Mouse (Mus musculus): ENCODE data around the gene Gm10638. TPM values are rescaled to one million over a fixed set of nuclear protein-coding genes. Genes with fewer than 3 reads are reported as not detected.

Gene Gm10638
- total RNA-seq (2021), result 2.0 and 4.3 TPM in 2 replicates
- long read RNA-seq, partial matches to known transcripts, result 0 of 4 reads
- long read RNA-seq, other reads (novel, unspliced or antisense), result 0 of 4 reads

DNA sequence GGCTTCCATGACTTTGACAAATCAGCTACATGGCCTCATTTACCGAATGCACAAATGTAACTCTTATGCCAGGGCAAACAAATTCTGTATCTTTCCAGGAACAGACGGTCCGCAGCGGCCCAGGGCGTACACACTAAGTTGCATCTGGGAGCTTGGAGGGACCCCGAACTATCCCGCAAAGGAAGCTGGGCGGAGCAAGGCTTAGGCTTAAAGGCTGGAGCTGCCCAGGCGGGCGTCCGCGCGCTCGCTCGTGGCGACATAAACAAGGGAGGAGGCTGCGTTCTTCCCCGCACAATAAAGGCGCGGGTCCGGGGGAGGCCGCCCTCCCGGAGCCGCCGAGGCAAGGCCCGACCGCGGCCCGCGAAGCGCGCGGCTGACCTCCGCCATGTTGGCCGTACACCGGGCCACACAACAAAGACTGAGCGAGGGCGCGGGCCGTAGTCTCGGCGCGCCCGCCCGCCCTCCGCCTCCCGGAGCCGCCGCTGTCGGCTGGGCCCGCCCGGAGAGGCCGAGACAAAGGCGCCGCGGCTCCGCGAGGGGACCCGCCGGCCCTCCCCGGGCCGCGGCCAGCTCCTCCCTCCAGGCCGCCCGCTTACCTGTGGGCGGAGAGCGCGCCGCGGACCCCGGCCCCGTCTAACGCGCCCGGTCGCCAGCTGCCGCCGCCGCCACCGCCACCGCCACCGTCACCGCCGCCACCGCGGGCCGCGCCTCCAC, at the start of gene Gm10638, which contains the start of gene Siah1a:
Gene Gm10638, plus strand, starts transcription at position 479 of the 714 bp plus-strand sequence.
Gene Siah1a, minus strand, starts transcription at position 714 of the 714 bp plus-strand sequence.
- peak; percentile 69 for DNase-seq

DNA sequence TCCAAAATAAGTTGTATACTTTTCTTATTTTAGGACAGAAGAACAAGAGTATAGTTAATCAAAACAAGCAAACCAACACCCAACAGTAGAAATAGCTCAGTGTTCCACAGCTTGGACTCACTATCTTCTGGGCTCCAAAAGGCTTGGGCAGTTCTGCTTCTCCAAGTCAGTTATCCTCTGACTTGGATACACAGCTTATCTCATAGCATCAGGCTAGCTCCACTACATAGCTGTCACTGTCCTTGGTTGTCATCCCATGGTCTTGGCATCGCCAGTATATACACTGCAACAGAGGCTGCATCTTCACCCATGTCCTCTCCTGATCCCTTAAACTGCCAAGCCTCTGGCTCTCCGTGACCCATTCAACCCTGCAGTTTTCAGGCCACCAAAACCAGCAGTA, 49.8 kb upstream of the Gm10638 start:
- DNase-seq, result no peak

DNA sequence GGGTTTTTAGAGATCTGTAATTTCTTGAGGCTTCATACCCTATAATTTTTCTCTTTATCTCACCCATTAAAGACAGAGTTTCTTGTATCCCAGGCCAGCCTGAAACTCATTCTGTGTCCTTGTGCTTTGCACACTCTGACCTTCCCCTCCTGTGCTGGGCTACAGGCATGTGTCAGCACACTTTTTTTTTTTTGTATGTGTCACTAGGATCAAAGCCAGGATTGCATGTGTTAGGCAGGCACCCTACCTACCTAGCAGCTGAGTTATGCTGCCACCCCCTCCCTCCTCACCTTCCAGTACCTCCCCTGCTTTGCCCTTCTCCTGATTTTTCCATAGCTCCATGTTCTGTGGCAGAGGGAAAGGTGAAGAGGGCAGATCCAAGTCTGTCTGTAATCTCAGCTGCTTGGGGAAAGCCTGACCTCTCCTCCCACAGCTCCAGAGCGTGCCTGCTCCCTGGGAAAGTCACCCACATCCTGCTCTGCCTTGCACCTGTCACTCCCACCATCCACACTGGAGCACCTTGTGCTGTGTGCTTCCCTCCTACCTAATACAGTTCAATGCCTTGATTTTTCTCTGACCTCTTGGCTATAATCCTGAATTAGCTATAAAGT, 46.6 kb upstream of the Gm10638 start:
- no peak for DNase-seq

DNA sequence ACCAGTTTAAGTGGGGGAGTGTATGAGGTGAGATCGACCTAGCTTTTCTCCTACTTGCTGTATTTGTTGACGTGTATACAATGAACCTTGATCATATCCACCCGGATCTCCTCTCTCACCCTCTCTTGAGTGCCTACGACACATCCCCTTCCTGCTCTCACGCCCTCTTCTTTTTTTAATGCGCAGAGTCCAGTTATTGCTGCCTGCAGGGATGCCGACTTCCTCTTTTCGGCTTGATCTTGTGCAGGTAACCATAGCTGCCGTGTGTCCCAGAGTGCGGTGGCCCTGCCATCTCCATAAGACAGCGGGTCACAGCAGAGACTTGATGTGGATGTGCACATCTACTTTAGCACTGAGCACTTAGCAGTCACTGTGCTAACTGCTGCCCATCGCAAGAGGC, 46.0 kb upstream of the Gm10638 start:
- no peak for DNase-seq

DNA sequence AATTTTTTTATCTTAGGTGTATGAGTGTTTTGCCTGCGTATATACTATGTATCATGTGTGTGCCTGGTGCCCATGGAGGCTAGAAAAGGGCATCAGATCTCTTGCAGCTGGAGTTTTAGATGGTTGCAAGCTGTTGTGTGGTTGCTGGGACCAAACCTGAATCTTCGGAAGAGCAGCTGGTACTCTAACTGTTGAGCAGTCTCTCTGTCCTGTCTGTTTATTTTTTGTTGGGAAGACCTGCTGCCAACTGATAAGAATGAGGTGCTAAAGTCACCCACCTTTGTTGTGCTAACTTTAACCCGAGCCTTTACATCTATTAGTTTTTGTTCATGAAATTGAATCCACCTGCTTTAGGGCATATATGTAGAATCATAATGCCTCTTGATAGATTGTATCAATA, 43.0 kb upstream of the Gm10638 start:
- DNase-seq, result no peak

DNA sequence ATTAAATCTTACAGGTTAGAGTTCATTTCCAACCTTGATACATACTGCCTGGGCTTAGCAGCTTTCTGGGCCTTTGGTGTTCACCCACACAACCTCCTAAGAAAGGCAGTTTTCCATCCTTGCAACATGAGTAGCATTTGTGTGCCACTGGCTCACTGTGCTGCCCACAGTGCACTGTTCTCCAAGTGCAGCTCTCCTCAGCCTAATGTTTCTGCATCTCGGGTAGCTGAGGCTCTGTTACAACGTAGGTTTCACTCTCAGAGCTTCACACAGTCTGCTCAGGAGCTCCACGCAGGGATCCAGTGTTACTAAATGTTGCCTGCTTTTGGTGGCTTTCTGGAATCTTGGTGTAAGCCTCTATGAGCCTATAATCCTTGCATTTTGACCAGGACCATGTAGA, 40.2 kb upstream of the Gm10638 start:
- no peak for DNase-seq

DNA sequence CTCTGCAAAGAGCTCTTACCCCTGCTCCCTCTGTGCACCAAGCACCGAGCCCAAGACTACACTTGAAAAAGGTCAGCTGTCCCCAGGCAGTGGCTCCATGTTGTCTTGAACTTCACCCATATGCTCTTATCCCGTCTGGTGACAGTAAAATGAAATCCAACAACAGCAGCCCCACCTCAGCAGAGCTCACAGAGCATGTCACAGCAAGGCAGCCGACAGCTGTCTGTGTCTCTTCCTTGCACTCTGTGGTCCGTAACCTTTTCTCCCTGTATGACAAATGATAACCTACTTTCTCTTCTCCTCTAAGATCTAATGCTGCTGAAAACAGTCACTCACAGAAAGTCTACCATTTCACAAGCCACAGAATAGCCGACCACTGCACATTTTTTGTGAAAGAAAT, 38.7 kb upstream of the Gm10638 start:
- no peak for DNase-seq

DNA sequence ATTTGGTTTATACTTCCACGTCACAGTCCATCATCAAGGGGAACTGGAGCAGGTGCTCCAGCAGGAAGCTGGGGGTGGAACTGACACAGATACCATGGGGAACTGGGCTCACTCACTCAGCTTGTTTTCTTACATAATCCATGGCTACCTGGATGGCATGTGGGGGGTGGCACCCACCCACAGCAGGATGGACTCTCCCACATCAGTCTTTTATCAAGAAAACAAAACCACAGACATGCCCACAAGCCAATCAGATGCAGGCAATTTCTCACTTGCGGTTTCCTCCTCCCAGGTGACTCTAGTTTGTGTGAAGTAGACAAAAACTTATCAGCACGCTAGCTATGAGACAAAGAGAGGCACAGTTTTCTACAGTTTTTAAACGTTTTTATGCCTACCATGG, 37.6 kb upstream of the Gm10638 start:
- no peak for DNase-seq

DNA sequence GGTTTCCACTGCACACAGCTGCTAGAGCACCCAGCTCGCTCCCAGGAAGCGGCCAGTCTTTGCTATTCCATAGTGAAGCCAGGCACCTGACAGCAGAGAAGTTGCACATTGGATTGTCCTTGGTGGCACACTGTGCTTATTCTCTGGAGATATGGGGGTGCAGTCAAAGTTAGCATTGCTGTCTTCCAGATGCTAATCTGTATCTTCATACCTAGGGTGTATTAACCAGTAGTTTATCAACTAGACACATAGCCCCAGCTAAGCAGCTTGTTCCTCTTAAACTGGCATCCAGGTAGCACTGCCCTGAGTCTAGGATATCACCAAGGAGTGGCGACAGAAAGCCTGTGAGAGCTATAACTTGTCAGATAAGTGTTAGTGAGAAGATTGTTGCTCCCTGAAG, 32.9 kb upstream of the Gm10638 start:
- no peak for DNase-seq

DNA sequence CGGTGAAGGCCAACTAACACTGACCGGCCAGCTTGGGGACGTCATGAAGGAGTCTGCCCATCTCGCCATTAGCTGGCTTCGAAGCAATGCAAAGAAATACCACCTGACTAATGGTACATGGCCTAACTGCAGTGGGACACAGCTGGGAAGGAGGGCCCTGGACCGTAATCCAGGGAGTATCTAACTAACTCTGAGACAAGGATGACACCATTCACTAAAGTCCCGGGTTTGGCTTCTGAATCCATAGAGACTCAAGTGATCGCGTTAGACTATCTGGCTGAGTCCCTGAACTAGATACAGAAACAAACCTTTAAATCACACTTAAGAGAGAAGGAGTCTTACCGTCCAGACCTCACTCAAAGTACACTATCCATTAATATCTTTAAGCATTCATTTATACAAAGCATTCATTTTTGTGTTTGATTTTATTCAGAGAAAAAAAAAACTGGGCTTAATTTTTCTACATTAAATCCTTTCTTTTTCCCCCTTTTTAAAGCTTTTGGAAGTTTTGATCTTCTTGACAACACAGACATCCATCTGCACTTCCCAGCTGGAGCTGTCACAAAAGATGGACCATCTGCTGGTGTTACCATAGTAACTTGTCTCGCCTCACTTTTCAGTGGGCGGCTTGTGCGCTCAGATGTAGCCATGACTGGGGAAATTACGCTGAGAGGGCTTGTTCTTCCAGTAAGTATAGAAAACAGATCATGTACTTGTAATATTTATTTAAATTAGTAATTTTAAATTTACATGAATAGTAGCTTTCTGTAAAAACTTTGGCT, 31.9 kb upstream of the Gm10638 start:
- DNase-seq, result no peak

DNA sequence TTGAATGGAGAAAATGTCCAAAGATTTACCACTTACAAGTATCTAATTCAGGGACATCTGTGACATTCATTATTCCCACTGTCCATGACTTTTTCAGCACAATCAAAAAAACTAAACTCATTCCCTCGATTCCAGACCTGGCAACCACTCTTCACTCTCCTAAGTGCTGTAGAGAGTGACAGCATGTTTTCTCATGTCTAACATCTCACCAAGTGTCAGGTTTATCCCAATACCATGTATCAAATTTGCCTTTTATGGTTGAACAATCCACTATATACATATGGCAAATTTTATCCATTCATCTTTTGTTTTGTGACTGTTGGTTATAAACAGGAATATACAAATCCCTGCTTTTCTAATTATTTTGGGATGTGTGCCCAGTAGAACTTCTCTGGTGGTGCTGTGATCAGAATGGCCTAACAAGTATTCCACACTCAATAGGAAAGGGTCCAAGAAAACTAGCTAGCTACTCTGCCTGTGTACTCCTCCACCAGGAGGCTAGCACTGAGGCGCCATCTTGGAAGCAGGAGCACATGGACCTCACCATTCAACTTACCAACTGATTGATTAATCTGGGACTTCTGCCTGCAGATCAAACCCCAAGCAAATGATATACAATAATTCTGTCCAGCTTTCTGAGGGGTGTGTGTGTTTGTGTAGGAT, 27.0 kb upstream of the Gm10638 start:
- DNase-seq, result no peak

DNA sequence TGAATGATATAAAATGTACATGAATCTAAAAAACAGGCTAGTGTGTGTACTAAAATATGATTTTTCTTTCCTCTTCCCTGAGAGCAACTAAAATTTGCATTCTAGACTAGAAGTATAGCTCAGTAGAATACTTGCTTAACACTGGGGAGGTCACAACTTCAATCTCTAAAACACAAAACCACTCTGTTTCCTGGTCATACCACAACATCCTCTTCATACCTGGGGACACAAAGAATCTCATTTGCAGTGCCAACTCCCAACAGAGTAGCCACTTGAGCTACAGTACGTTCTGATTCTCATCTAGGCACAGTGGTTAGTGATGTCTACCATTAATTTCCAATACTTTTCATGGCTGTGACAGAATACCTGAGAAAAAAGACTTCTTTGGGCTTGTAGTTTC, 26.1 kb upstream of the Gm10638 start:
- no peak for DNase-seq

DNA sequence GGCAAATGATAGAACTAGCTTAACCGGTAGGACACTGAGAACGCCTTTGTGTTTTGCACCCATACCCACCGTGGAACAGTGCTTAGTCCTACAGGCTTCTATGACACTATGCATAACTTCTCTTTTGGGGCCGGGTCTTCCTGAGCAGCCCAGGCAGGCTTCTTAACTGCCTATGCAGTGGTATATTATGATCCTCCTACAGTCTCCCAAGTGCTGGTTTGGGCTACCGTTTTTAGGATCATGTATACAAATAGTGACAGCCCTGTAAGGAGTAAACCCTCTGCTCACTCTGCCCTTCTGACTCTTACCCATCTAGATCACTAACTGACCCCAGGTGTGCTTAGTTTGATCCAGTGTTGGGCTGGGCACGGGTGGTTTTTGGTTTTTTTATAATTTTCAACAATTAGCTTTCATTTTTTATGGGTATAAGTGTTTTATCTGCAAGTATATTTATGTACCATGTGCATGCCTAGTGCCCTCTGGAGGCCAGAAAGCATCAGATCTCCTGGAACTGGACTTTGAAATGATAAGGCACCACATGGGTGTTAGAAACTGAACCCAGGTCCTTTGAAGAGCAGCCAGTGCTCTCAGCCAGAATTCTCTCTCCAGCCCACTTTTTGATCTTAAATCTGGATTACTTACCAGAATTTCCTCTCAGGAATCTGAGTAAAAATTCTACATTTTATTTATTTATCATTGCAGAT, 24.6 kb upstream of the Gm10638 start:
- no peak for DNase-seq

DNA sequence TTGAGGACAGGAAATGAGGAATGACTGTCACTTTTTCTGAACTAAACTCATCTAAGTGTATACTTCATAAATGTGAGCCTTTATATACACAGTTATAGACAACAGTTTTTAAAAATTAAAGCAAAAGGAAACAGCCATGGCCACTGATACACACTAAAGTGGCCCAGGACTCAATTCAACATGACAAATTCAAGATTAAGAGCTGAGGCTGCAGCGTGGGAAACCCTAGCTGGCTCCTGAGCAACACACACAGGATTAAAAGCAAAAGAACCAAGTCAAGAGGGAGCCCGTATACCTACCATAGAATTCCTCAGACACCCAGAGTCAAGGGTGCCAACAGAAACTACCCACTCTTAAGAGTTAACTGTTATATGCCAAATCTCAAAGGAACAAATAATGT, 24.0 kb upstream of the Gm10638 start:
- no peak for DNase-seq

DNA sequence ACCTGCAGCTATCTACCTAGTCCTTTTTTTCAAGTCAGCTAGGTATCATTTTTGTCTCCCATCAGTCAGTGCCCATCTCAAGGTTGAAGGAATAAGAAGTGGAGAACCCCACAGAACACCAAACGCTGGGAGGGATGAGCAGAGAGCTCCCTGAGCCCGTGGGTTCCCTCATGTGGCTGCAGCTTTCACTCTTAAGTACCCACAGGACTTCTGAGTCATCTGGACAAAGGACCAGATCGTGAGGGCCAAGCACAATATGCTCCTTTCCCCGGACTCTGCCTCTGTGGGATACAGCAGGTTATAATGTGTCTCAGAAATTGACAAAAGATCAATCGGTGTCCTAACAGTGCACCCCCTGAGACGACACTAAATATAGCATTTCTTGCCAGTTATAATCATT, 18.5 kb upstream of the Gm10638 start:
- DNase-seq, result no peak

DNA sequence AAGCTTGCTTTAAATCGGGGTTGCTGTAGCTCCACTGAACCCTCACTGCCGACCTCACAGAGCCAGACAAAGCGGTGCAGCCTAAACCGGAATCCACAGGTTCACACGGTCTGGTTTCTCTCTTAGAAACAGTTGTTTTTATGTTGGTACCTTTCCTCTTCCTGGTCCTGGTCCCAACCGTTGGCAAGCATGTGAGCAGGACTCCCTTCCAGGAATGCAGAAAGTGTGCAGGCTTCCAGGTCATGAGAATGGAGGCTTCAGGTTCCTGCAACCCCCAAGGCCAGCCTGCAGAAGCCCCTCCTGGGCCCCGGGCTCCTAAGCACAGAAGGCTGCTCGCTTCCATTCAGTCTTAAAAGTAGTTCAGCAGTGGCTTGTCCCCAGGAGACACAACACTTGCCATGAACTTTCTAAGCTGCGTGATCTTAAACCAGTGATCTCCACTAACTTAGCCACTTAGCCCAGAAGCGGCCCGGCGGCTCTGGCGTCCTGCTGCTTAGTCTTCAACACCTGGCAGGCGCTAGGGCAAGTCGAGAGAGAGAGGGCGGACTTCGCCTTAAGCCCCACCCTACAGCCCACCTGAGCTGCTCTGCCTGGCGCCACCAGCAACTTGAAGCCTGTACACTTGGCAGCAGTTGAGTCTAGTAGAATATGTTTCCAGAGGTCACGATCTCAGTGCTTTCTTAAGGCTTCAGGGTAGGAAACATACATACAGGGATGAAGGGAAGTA, 17.1 kb upstream of the Gm10638 start:
- DNase-seq, result no peak

DNA sequence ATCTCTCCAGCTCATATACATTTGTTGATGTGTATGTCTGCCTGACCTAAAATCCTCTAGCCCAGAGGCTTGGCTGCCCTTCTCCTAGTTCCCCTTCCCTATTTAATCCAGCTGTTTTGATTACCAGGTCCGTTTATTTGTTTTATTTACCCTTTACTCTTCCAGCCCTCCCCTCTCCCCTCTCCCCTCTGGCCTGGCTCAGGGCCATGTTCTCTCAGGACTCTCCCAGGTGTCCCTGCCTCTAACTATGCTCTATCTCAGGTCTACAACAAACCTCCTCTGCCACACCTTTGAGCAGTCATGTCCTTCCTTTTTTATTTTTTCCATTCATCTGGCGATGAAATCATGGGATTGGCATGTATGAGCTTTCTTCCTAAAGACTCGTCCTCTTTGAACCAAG, 15.2 kb upstream of the Gm10638 start:
- no peak for DNase-seq

DNA sequence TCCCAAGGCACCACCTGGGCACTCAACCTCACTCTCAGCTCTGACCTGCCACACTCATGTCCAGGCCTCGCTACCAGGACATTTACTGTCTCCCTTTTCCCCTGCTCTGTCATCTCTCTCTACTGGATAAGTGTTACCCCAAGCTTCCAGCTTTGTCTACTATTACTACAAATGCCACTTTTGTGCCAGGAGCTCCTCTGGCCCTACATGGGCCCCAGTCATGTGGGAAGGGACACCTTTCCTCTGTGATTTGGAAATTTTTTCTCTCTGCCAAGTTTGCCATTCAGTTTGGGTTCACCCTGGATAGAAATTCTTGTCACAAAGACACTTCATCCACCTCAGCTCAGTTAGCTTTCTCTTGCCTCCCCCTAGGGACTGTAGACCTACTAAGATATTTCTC, 14.6 kb upstream of the Gm10638 start:
- no peak for DNase-seq

DNA sequence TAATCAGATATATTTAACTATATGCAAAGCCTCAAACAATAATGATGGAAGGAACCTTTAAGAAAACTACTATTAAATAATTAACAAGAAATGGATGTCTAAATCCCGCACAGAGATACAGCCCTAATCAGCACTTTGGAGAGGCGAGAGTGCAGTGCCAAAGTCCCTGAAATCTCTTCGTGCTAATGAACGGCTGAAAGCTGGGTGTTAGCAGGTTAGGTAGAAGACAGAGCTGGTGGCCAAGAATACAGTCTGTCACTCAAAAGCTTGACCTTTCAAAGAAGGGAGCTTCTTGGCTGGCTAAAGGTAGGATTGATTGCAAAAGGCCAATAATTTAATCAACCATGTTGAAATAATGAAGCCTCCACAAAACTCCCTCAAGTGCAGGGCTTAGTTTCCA, 11.3 kb upstream of the Gm10638 start:
- DNase-seq, result no peak

DNA sequence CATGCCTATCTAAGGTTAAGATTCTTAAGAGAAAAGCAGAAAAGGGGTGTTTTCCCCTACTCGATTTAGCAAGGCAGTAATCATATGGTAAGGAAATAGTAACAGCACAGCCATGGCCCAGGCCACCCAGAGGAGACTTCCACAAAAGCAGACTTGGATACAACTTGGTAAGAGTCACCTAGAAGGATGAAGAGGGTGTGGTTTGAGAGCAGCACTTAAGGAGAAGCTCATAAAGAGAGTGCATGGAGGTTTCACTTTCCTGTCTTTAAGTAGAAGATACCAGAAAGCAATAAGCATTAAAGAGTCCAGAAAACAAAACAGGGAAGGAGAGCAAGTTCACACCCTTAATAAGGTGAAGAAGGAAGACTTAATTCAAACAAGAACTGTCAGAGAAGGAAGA, 10.5 kb upstream of the Gm10638 start:
- no peak for DNase-seq

DNA sequence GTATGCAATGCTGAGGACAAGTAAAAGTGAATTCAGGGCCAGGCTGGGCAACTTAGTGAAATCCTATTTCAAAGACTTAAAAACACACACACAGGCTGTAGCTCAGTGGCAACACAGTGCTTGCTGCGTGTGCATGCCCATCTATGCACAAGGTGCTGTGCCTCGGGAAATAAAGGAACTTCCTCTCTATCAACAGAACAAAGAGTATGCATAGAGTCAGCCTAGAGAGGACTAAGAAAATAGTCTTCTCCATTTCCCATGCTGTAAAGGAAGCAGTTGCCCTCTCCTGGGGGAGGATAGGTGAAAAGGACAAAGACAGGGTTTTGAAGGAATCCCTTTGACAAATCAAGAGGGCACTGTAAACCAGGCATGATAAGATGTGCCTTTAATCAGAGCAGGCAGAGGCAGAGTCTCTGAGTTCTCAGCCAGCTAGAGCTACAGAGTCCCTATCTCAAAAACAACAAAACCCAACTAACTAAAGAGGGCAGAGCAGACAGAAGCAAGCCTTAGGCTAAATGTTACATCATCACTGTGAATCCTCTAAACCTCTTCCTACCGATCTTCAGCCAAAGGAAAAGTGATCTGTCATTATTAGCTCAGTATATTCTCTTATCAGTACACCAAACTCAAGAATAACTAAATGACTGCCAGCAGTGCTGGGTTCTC, 9.9 kb upstream of the Gm10638 start:
- no peak for DNase-seq
